Mouse (Mus musculus): ENCODE data around the gene 2200002D01Rik.

2200002D01Rik gene

GRCm38 (mm10) chr7:29248261-29248841 is at the start of gene 2200002D01Rik:
Gene 2200002D01Rik (minus strand): TSS chr7:29248466.
- no peak for DNase-seq (ENCODE audit: low read depth, low spot score)

GRCm38 (mm10) chr7:29296998-29297397 is 48.7 kb upstream of the 2200002D01Rik start:
- DNase-seq (ENCODE audit: low read depth, low spot score): no peak

DNA sequence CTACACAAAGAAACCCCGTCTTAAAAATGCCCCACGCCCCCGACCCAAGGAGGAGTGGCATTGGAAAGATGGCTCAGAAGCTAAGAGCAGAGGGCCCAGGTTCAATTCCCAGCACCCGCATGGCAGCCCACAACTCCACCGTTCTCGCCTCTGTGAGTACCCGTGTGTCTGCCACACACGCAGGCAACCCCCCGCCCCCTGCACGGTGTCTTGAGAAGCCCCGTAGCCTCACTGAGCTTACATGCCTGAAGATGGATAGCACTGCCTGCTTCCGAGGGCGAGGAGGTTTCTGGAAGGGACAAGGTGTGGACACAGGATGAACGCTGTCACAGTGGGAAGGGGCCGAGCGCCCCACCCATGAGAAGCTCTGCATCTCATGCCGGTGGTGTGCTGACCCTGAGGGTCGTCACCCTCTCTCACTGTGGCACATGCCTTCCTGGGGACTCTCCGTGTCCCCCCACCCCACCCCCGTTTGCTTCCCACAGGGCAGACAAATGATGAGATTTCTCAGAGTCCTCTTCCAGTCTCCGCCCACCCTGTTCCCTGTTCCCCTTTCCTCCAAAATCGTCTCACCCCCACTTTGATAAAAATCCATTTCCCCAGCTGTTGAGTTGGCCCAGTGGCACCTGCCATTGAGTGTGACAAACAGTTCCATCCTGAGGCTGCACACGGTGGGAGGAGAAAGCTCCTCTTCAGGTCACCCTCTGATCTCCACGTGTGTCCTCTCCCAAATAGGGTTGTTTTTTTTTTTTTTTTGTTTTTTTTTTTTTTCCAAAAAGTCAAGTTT is 47.8 kb upstream of the 2200002D01Rik start:
- DNase-seq (ENCODE audit: low read depth, low spot score): no peak

DNA sequence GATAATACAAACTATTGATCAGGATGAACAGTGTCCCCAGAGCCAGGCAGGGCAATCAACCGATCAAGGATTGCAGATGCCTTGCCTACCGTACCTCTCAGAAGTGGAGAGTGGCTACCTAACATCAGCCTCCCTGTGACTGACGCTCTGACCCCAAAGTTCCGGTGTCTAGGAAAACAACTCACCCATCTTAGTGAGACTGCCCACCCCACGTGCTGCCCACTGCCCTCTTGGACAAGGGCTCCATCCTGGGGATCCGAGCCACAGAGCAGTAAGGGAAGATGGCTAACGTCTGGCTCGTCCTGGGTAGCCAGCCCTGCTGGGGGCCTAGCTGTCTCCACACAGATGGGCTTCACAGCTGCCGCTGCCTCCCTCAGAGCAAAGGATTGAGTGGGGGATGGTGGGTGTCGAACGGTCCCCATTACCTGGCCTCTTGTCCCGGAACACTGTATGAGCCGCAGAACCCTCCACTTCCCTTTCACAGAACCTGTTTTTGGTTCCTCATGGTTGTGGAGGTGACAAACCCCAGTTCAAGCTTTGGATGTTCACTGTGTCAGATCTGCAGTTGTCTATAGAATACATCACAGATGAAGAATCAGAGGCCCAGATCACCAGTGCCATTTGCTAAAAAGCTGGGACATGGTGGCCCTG is 46.0 kb upstream of the 2200002D01Rik start:
- DNase-seq (ENCODE audit: low read depth, low spot score): no peak

- DNase-seq (ENCODE audit: low read depth, low spot score): no peak
Measured at GRCm38 (mm10) chr7:29293131-29294065, 45.1 kb upstream of the 2200002D01Rik start.

DNA sequence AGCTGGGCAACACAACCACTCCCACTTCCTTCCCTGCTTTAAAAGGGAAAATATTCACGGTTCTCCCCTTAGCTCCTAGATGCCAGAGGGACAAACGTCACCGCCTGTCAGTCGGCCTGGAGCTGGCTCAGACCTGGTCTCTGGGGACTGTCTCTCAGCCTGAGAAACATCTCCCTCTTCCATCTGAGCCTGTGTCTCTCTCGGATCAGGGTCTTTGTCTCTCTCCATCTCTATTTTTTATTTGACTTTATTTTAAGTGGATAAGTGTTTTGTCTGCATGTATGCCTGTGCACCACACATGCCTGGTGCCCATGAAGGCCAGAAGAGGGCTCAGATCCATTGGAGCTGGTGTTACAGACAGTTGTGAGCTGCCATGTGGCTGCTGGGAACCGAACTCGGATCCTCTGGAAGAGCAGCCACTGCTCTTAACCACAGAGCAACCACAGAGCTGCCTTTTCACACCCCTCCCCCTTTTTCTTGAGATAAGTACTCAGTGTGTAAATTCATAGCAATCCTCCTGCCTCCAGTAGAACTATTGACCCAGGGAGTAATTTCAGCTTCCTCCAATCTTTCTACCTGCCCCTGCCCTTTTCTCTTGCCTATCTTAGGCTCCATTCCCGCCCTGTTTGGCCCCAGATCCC is 44.3 kb upstream of the 2200002D01Rik start:
- DNase-seq (ENCODE audit: low read depth, low spot score): no peak

DNA sequence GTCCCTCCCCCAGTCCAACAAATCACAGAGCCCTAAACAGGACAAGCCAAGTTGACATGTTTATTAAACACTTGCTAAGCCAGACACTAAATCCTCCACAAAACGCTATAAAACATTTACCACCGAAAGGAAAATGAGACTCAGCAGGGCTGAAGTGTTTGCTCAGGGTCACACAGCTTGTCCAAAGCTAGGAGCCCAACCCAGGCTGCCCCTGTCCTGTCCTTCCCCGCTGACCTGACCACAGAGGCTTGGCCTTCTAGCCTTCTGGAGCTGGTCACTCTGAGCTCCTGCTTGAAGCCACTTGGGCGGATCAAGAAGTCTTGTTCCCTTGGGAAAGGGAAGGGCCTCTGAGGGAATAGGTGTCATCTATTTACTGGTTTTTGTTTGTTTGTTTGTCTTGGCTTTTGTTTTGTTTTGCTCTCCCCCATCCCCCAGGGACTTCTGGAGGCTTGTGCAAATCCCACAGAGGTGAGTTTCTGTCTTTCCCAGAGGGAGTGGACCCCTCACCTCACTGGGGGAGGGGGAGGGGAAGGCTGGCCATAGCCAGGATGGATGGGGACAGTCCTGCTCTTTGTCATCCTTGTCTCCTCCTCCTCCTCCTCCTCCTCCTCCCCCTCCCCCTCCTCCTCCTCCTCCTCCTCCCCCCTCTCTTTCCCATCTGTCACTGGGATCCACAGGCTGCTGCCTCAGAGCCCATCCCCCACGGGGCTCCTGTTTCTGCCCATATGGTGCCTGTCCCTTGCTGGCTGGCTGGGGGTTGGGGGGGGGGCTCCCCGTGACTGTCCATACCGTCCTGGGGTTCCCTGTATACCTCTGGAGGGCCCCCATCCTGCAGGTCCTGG is 43.6 kb upstream of the 2200002D01Rik start:
- no peak for DNase-seq (ENCODE audit: low read depth, low spot score)

GRCm38 (mm10) chr7:29290691-29291485 is 42.6 kb upstream of the 2200002D01Rik start:
- DNase-seq (ENCODE audit: low read depth, low spot score): no peak

- no peak for DNase-seq (ENCODE audit: low read depth, low spot score)
Measured at GRCm38 (mm10) chr7:29289856-29290255, 41.6 kb upstream of the 2200002D01Rik start.

GRCm38 (mm10) chr7:29288942-29289638 is 40.8 kb upstream of the 2200002D01Rik start, which contains the start of gene Ppp1r14a:
Gene Ppp1r14a (plus strand): TSS chr7:29289308.
- no peak for DNase-seq (ENCODE audit: low read depth, low spot score)

GRCm38 (mm10) chr7:29288079-29288478 is 39.8 kb upstream of the 2200002D01Rik start:
- DNase-seq (ENCODE audit: low read depth, low spot score): no peak

GRCm38 (mm10) chr7:29287481-29287880 is 39.2 kb upstream of the 2200002D01Rik start:
- no peak for DNase-seq (ENCODE audit: low read depth, low spot score)

DNA sequence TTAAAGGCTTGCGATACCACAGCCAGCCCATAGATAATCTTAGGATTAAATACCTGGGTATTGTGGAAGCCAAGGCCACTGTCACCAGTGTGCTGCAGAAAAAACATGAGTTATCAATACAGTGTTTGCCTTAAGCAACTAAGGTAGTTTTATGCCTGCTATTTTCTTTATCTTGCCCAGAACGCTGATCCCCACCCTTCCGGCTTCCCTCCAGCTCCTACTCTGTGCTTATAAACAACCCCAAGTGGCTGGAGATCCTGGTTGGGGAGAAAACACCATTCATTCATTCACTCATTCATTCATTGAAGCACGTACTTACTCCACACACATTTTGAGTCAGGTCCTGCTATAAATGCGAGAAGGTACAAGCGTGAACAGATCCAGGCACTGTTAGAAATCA is 36.3 kb upstream of the 2200002D01Rik start:
- DNase-seq (ENCODE audit: low read depth, low spot score): no peak

DNA sequence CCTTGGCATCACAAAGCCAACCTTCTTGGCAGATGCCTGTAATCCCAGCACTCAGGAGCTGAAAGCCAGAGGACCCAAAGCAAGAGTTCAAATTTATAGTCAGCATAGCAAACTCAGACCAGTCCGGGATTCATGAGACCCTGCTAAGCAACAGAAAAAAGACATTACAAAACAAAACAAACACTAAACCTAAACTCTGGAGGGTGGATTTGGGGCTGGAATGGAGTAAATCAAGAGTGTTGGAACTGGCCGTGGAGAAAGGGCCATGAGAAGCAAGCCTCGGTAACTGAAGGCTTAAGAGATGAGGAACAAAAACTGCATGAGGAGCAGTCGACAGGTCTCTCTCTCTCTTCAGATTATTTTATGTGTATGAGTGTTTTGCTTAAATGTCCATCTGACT is 35.6 kb upstream of the 2200002D01Rik start:
- DNase-seq (ENCODE audit: low read depth, low spot score): no peak

DNA sequence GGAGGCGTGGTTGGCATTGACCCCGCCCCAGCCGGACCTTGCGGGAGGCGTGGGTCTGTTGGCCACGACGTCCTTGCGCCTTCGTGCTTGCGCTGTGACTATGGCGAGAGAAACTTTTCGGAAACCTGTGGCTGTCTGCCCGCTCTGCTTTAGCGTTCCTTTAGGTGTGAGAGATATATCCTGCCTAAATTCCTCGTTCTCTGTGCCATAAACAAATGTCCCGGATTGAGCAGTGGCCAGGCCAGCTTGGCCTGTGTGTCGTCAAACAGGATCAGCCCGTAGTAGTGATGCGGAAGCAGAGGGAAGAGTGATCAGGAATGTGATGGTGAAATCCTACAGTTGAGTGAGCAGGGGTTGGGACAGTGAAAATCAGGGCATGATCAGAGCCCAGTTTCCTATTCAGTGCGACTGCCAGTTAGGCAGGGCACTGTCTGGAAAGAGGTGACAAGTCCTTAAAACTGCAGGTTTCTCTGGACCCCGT is 33.8 kb upstream of the 2200002D01Rik start:
- no peak for DNase-seq (ENCODE audit: low read depth, low spot score)

DNA sequence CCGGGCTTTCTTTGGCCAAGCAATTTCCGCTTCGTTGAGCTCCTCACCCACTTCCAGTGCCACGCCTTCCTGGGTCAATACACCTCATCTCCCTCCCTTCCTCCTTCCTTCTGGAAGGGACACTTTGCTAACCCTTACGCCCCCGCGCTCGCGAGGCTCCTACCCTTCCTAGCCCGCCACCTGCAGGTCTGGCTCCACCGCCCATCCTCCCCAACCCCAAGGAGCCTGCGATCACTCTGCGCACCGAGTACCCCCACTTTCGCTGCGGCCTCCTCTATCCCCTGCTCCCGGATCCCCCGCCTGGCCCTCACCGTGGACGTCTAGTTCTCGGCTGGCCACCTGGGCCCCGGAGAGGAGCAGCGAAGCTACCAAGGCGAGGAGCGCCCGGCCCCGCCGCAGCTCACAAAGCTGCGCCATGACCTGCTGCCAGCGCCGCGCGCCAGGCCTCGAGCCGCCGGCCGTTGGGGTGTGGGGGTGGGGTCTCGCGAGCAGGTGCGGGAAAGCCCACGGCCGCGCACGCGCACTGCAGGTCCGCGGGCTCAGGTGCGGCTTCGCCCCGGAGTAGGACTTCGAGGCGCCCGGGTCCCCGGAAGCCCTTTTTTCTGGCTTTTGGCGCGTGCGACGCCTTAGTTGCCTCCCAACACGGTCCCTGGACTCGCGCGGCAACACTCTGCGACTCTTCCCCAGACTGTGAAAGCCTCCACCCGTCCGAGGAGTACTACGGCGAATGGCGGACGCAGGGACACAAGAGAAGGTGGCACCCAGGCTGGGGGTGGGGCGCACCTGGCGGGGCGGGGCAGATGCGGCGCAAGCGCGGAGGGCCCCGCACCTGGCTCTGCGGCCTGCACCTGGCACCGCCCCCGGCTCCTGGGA is 33.2 kb upstream of the 2200002D01Rik start, which contains the start of gene Spint2:
Gene Spint2, minus strand, starts transcription at position 712 of the 873 bp plus-strand sequence.
- no peak for DNase-seq (ENCODE audit: low read depth, low spot score)

DNA sequence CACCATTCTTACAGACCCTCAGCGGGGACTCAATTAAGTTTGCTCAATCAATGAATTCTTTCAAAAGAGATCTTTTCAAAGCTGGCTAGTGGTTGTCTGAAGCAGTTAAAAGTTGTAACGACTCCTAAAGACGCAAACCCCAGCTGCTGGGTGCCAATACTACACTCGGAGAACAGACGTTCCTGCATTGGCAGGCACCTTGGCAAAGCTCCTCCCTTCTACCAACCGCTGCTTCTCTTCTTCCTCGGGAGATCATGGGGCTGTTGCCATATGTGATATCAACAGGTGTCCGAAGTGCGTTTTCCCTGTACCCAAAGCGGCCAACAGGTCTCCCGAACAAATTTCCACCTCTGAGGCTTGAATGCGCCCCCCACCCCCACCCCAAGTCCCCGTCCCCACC is 32.5 kb upstream of the 2200002D01Rik start:
- no peak for DNase-seq (ENCODE audit: low read depth, low spot score)

All from telencephalon, adult 2 months (tissue).